Mouse (Mus musculus): Measurements from ENCODE around the gene Cfl1. TPM values are rescaled to one million over a fixed set of nuclear protein-coding genes. Genes with fewer than 3 reads are reported as not detected.

The Cfl1 gene
- total and polyA plus RNA-seq, 3 experiments: 160 to 194 (median 169) TPM

- peaks cover 9% of the 10 kb centered on the region for H3K4me1 ChIP-seq (ENCODE audit: control insufficient read depth, insufficient read depth, low read length)
These were observed 29.8 kb upstream of the Cfl1 start, which contains the start of gene Fibp for GRCm38 (mm10) chr19:5460465-5460911. Gene Fibp, plus strand, starts transcription at chr19:5460615.

GRCm38 (mm10) chr19:5461411-5461810 lies 28.8 kb upstream of the Cfl1 start:
- Histone ChIP-seq H3K4me1 (ENCODE audit: control insufficient read depth, insufficient read depth, low read length) (peaks cover 8% of the 10 kb centered on the region), H3K4me3 (no peak overlapping the region), H3K9ac (ENCODE audit: low read depth, low read length) (no peak overlapping the region), H3K36me3 (ENCODE audit: control insufficient read depth, insufficient read depth, low read length) (no peaks in the 10 kb centered on the region), H3K27ac (no peak overlapping the region; the same call in 1 of the 2 replicates), H3K27me3 (ENCODE audit: control insufficient read depth, insufficient read depth, low read length) (no peaks in the 10 kb centered on the region), H3K79me2 (replicated peaks; ENCODE audit: control insufficient read depth, insufficient read depth, low read length) (peaks cover 3% of the 10 kb centered on the region)
- intact Hi-C loops (cut with DNase I): loop anchor here (2.0 kb wide), 1 partner anchor 25 kb away; no protein-coding TSS in a partner anchor
- no peak for TF ChIP-seq CTCF (IDR thresholded peaks at IDR 0.05)
- no peak for TF ChIP-seq POLR2A (IDR thresholded peaks at IDR 0.05; ENCODE audit: insufficient read depth, low read depth, low read length)
- TF ChIP-seq EP300 (IDR thresholded peaks at IDR 0.05; ENCODE audit: insufficient read depth, low read depth, low read length): no peak
- DNase-seq: no peak
- WGBS: 80% methylated on average over 6 of the region's 6 CpGs

More at GRCm38 (mm10) chr19:5460465-5460911, 29.8 kb upstream of the Cfl1 start, which contains the start of gene Fibp:
- H3K27ac ChIP-seq: peak within 1 kb of the TSS; percentile 87
- H3K79me2 ChIP-seq (replicated peaks; ENCODE audit: control insufficient read depth, insufficient read depth, low read length): peaks cover 5% of the 10 kb centered on the region
- intact Hi-C loops (cut with DNase I): loop anchor here (2.0 kb wide), 1 partner anchor 26 kb away; no protein-coding TSS in a partner anchor
- peak within 1 kb of the TSS; percentile 96 for H3K4me3 ChIP-seq
- TF ChIP-seq POLR2A (IDR thresholded peaks at IDR 0.05; ENCODE audit: insufficient read depth, low read depth, low read length) (peak; percentile 87), CTCF (IDR thresholded peaks at IDR 0.05) (no peak), EP300 (IDR thresholded peaks at IDR 0.05; ENCODE audit: insufficient read depth, low read depth, low read length) (0 out of 2 replicates have a peak, but pooled peaks have one; percentile 51)
- peak; percentile 91 to 93 for DNase-seq
- WGBS: under 1% methylated on average over 32 of the region's 32 CpGs
- peaks cover 4% of the 10 kb centered on the region; the same call in 1 of the 2 replicates for H3K36me3 ChIP-seq (ENCODE audit: control insufficient read depth, insufficient read depth, low read length)
- H3K9ac ChIP-seq (ENCODE audit: low read depth, low read length): peak within 1 kb of the TSS; percentile 94
- no peaks in the 10 kb centered on the region for H3K27me3 ChIP-seq (ENCODE audit: control insufficient read depth, insufficient read depth, low read length)

- no peak for DNase-seq
- Histone ChIP-seq H3K4me3 (no peak overlapping the region), H3K79me2 (replicated peaks; ENCODE audit: control insufficient read depth, insufficient read depth, low read length) (no peaks in the 10 kb centered on the region; the same call in 1 of the 2 replicates), H3K9ac (ENCODE audit: low read depth, low read length) (no peak overlapping the region), H3K4me1 (ENCODE audit: control insufficient read depth, insufficient read depth, low read length) (peaks cover 6% of the 10 kb centered on the region), H3K36me3 (ENCODE audit: control insufficient read depth, insufficient read depth, low read length) (no peaks in the 10 kb centered on the region), H3K27ac (no peak overlapping the region), H3K27me3 (ENCODE audit: control insufficient read depth, insufficient read depth, low read length) (no peaks in the 10 kb centered on the region)
- intact Hi-C loops (cut with DNase I): no loop called here
- 85% methylated on average over 9 of the region's 9 CpGs for WGBS
- TF ChIP-seq POLR2A (IDR thresholded peaks at IDR 0.05; ENCODE audit: insufficient read depth, low read depth, low read length) (no peak), EP300 (IDR thresholded peaks at IDR 0.05; ENCODE audit: insufficient read depth, low read depth, low read length) (no peak), CTCF (IDR thresholded peaks at IDR 0.05) (no peak)
These were observed 27.0 kb upstream of the Cfl1 start for GRCm38 (mm10) chr19:5463212-5463611.

GRCm38 (mm10) chr19:5463791-5464562 lies 26.3 kb upstream of the Cfl1 start:
- peak overlapping the region; percentile 34; the same call in 1 of the 2 replicates for H3K27ac ChIP-seq
- no peaks in the 10 kb centered on the region for H3K27me3 ChIP-seq (ENCODE audit: control insufficient read depth, insufficient read depth, low read length)
- H3K36me3 ChIP-seq (ENCODE audit: control insufficient read depth, insufficient read depth, low read length): no peaks in the 10 kb centered on the region
- 20% methylated on average over 15 of the region's 15 CpGs for WGBS
- intact Hi-C loops (cut with DNase I): no loop called here
- H3K4me3 ChIP-seq: no peak overlapping the region
- H3K4me1 ChIP-seq (ENCODE audit: control insufficient read depth, insufficient read depth, low read length): peaks cover 5% of the 10 kb centered on the region
- no peaks in the 10 kb centered on the region; the same call in 1 of the 2 replicates for H3K79me2 ChIP-seq (replicated peaks; ENCODE audit: control insufficient read depth, insufficient read depth, low read length)
- no peak overlapping the region; the same call in 1 of the 2 replicates for H3K9ac ChIP-seq (ENCODE audit: low read depth, low read length)
- DNase-seq: peak; percentile 62 to 72
- TF ChIP-seq EP300 (IDR thresholded peaks at IDR 0.05; ENCODE audit: insufficient read depth, low read depth, low read length): peak; percentile 76
- no peak for TF ChIP-seq POLR2A (IDR thresholded peaks at IDR 0.05; ENCODE audit: insufficient read depth, low read depth, low read length)
- TF ChIP-seq CTCF (IDR thresholded peaks at IDR 0.05): peak; percentile 93

- TF ChIP-seq EP300 (IDR thresholded peaks at IDR 0.05; ENCODE audit: insufficient read depth, low read depth, low read length) (no peak), POLR2A (IDR thresholded peaks at IDR 0.05; ENCODE audit: insufficient read depth, low read depth, low read length) (no peak), CTCF (IDR thresholded peaks at IDR 0.05) (no peak)
- no peaks in the 10 kb centered on the region for H3K36me3 ChIP-seq (ENCODE audit: control insufficient read depth, insufficient read depth, low read length)
- no peaks in the 10 kb centered on the region for H3K27me3 ChIP-seq (ENCODE audit: control insufficient read depth, insufficient read depth, low read length)
- no peak overlapping the region for H3K9ac ChIP-seq (ENCODE audit: low read depth, low read length)
- intact Hi-C loops (cut with DNase I): no loop called here
- DNase-seq: no peak
- H3K79me2 ChIP-seq (replicated peaks; ENCODE audit: control insufficient read depth, insufficient read depth, low read length): no peaks in the 10 kb centered on the region; the same call in 1 of the 2 replicates
- peaks cover 5% of the 10 kb centered on the region for H3K4me1 ChIP-seq (ENCODE audit: control insufficient read depth, insufficient read depth, low read length)
- H3K4me3 ChIP-seq: no peak overlapping the region
- WGBS: 89% methylated on average over 8 of the region's 8 CpGs
- no peak overlapping the region for H3K27ac ChIP-seq
These were observed 25.2 kb upstream of the Cfl1 start for GRCm38 (mm10) chr19:5465037-5465436.

All from heart, adult 2 months (tissue).